Mouse (Mus musculus) C3H10T1/2 (cell line): Measurements from ENCODE around the gene Cavin4. TPM values are rescaled to one million over a fixed set of nuclear protein-coding genes. Genes with fewer than 3 reads are reported as not detected.

Source experiments
- polyA plus RNA-seq, 2 experiments: library from polyadenylated mRNA; unstranded; fragments of >200 nt; fragmentation: generic; extraction: Trizol; gene quantifications; one replicate each; pipeline ENCODE4 v1.2.1; 2012; ENCODE audit warnings: missing spikeins in 2 of 2

The Cavin4 gene
- polyA plus RNA-seq, result 1 to 10 TPM; 1.3 to 2.2 TPM

DNA sequence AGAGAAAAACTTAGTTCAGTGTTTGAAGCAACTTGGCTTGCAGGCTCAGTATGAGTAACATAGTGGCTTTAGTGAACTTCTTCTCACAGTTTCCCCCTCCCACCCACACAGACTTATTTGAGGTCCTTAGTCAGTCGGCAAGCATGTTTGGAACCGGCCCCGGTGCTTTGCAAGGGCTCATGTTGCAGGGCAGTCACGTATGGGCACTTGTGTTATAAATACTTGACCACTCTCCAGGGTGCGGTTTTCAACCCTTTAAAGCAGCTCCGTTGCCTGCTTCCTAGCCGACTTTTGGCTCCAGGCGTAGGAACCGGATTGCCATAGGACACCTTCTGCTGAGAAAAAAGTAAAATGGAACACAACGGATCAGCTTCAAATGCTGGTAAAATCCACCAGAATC, at the start of gene Cavin4:
TSS of gene Cavin4 (plus strand) at position 244 of the 400 bp plus-strand sequence.

Other genes with a start within 250 kb of the Cavin4 start
- gene Tex10, start 190.1 kb upstream of the Cavin4 start, polyA plus RNA-seq, result 10 to 100 TPM in 1 of 2 experiments, 1 to 10 TPM in 1; 2.2 to 11.9 TPM
- 10 to 100 TPM; 13.4 to 25.5 TPM for gene Msantd3, start 123.6 kb upstream of the Cavin4 start, polyA plus RNA-seq
- 1 to 10 TPM in 1 of 2 experiments, under 1 TPM in 1; 0.23 to 3.6 TPM for gene Tmeff1, start 78.3 kb upstream of the Cavin4 start, polyA plus RNA-seq